Mouse (Mus musculus): Measurements from ENCODE around the gene Gm8677.
"Not testable (repeated sequence)": the region's sequence is repeated elsewhere in the genome, so short reads cannot be mapped to it uniquely, and the experiment has no call there.

The Gm8677 gene

GRCm38 (mm10) chr7:22534787-22535186 is at the start of gene Gm8677:
Gene Gm8677 (minus strand): TSS chr7:22534887.
- DNase-seq, result not testable (repeated sequence)

- not testable (repeated sequence) for DNase-seq
Measured at GRCm38 (mm10) chr7:22565243-22565642, 30.6 kb upstream of the Gm8677 start, which contains the start of gene Gm4201. Gene Gm4201 (minus strand): TSS chr7:22565343.

- DNase-seq, result not testable (repeated sequence)
Measured at GRCm38 (mm10) chr7:22522667-22523066, 12.0 kb downstream of the Gm8677 start, which contains the start of gene Vmn1r152. Gene Vmn1r152 (plus strand): TSS chr7:22522967.

DNA sequence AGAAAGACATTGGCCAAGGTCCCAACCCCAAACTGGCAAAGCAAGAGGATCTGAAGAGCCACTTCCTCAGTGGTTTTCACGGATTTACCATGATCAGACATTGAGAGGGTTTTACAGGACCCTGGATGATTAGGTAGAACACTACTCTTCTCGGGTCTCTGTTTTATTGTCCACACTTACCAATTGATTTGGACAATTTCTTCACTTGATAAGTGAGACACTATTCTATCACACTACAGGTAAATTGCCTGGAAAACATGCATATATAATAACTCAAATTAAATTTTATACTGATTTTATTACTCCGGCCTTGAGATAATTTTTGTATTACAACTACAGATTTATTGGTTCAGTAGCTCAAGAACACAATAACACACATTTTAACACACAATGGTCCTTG is 35.1 kb downstream of the Gm8677 start, which contains the start of gene Vmn1r151:
TSS of gene Vmn1r151 (minus strand) at position 101 of the 400 bp plus-strand sequence.
- not testable (repeated sequence) for DNase-seq
